Mouse (Mus musculus) midbrain, embryonic 16.5 days (tissue): Measurements from ENCODE around the gene Eef2. TPM values are rescaled to one million over a fixed set of nuclear protein-coding genes. Genes with fewer than 3 reads are reported as not detected.
A peak's percentile ranks its signal among the peaks of the same experiment; 100 is the strongest.

ENCODE experiments used
- ATAC-seq: fragments of 200-750 bp; cut with Nextera tagmentation; 2 replicates; pipeline ENCODE4 v1.8.0; 2017; ENCODE audit warnings: moderate TSS enrichment
- H3K27ac ChIP-seq: fragments of 300-500 bp; sonication (generic); 2 replicates; pipeline ENCODE4 v1.5.1; 2014; ENCODE audit warnings: mild to moderate bottlenecking, low read length, mixed read lengths
- H3K27me3 ChIP-seq: fragments of 300-500 bp; sonication (generic); 2 replicates; pipeline ENCODE4 v1.6.1; 2014; ENCODE audit warnings: low read depth, low read length, mixed read lengths; ENCODE audit not compliant: control insufficient read depth, insufficient read depth
- H3K36me3 ChIP-seq: fragments of 300-500 bp; sonication (generic); 2 replicates; pipeline ENCODE4 v1.6.1; 2014; ENCODE audit warnings: mild to moderate bottlenecking, low read length, moderate library complexity, mixed read lengths; ENCODE audit not compliant: control insufficient read depth, insufficient read depth
- H3K4me1 ChIP-seq: fragments of 300-500 bp; sonication (generic); 2 replicates; pipeline ENCODE4 v1.6.1; 2014; ENCODE audit warnings: mild to moderate bottlenecking, low read length, mixed read lengths; ENCODE audit not compliant: control insufficient read depth, insufficient read depth
- H3K4me2 ChIP-seq: fragments of 300-500 bp; sonication (generic); 2 replicates; pipeline ENCODE4 v1.6.1; 2014; ENCODE audit warnings: mild to moderate bottlenecking, low read length, mixed read lengths
- H3K4me3 ChIP-seq: fragments of 300-500 bp; sonication (generic); 2 replicates; pipeline ENCODE4 v1.5.1; 2014; ENCODE audit warnings: low read depth, mild to moderate bottlenecking, low read length, moderate library complexity, mixed read lengths
- H3K9ac ChIP-seq: fragments of 300-500 bp; sonication (generic); 2 replicates; pipeline ENCODE4 v1.6.1; 2014; ENCODE audit warnings: low read depth, low read length, mixed read lengths
- H3K9me3 ChIP-seq: fragments of 300-500 bp; sonication (generic); replicated peaks from 2 replicates; pipeline ENCODE4 v1.6.1; 2014; ENCODE audit warnings: mild to moderate bottlenecking, low read length, mixed read lengths; ENCODE audit not compliant: control insufficient read depth, poor library complexity, severe bottlenecking
- WGBS: fragments of 180-500 bp; shearing (Covaris S2); extraction: QIAGEN DNeasy Blood & Tissue Kit; methylation state at CpG from one replicate; pipeline ENCODE4 v1.1.7; 2014; 5-methylcytosine and 5-hydroxymethylcytosine counted together
- polyA plus RNA-seq: library from polyadenylated mRNA; unstranded; fragments of >200 nt; fragmentation: Nextera tagmentation; extraction: Ambion mirVana; gene quantifications from 2 replicates; pipeline ENCODE4 v1.2.1, GENCODE M21; 2015

Eef2 gene
- polyA plus RNA-seq, 1 experiment from 2014 or later, result 535 TPM

DNA sequence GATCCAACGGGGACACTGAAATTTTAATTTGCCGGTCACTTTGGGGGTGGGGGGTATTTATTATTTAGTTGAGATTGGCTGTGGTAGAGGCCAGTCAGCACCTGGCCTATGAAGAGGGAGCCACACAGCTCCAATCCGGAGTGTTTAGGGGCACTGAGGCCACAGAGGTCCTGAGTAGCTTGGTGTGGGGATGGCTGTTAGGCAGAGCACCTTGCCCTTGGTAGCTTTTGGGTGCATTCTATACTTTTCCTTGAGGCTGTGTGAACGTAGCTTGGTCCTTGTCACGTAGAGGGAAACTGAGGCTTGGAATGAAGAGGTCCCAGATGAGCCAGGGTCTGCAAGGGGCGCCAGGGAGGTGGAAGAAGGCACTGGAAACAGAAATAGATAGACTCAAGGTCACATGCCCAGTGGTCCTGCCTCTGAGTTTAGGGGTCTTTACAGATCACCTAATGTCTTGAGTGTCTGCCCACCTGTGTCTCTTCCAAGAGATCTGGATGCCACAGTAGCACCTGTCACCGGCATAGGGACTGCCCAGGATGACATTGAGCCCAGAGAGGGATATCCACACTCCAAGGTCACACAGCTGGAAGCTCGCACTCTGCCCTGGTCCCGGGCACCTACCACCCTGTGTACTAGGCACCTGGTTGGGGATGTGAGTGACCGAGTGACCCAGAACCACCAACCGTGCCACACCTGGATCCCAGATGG is 37.5 kb upstream of the Eef2 start:
- peak overlapping the region; percentile 90 for H3K4me3 ChIP-seq
- no peaks in the 10 kb centered on the region for H3K9me3 ChIP-seq
- no peak for ATAC-seq
- peak overlapping the region; percentile 93 for H3K4me2 ChIP-seq
- H3K4me1 ChIP-seq, result peaks cover 39% of the 10 kb centered on the region
- H3K27ac ChIP-seq, result no peak overlapping the region
- peak overlapping the region; percentile 88 for H3K9ac ChIP-seq
- WGBS, result 61% methylated on average over 11 of the region's 11 CpGs
- H3K36me3 ChIP-seq, result peaks cover 3% of the 10 kb centered on the region
- H3K27me3 ChIP-seq, result peaks cover 17% of the 10 kb centered on the region

DNA sequence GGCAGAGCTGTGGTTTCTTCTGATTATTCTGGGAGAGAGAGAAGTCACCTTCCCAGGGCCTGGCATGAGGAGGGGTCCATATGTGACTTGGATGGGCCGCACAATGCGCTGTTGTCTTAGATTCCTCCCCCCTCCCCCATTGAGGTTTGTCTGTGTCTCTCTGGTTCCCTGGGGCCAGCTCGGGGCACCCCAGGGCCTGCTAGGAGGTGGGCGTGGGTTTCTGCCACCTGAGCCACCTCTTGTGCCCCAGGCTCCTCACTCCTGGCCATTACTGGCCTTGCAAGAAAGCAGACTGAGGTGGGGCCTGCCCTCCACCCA is 36.9 kb upstream of the Eef2 start:
- 80% methylated on average over 4 of the region's 4 CpGs for WGBS
- Histone ChIP-seq H3K27ac (no peak overlapping the region), H3K36me3 (peaks cover 8% of the 10 kb centered on the region), H3K4me2 (peak overlapping the region; percentile 93; the same call in 1 of the 2 replicates), H3K9ac (no peak overlapping the region), H3K9me3 (no peaks in the 10 kb centered on the region), H3K4me3 (no peak overlapping the region), H3K4me1 (peaks cover 39% of the 10 kb centered on the region), H3K27me3 (peaks cover 12% of the 10 kb centered on the region)
- ATAC-seq, result no peak

DNA sequence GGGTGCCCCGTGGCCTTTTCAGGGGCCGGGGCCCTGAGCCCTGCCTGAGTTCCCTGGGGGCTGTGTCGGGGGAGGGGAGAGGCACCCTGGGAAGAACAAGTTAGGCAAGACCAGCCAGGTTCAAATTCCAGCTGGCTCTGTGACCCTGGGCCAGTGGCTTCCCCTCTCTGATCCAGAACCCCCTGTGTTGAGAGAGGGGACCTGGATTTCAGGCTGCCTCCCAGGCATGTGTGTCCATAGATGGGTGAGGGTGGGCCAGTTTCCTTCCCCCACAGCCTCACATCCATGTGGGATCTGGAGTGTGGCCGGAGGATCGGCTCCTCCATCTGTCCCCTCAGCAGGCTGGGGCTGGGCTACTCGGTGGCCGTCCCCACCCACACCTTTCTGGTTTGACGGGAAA is 36.4 kb upstream of the Eef2 start:
- no peaks in the 10 kb centered on the region for H3K9me3 ChIP-seq
- peaks cover 7% of the 10 kb centered on the region for H3K27me3 ChIP-seq
- H3K36me3 ChIP-seq, result peaks cover 13% of the 10 kb centered on the region
- H3K9ac ChIP-seq, result no peak overlapping the region; the same call in 1 of the 2 replicates
- H3K27ac ChIP-seq, result no peak overlapping the region
- H3K4me2 ChIP-seq, result no peak overlapping the region; the same call in 1 of the 2 replicates
- H3K4me1 ChIP-seq, result peaks cover 39% of the 10 kb centered on the region
- ATAC-seq, result no peak
- no peak overlapping the region for H3K4me3 ChIP-seq
- WGBS, result 61% methylated on average over 8 of the region's 8 CpGs

DNA sequence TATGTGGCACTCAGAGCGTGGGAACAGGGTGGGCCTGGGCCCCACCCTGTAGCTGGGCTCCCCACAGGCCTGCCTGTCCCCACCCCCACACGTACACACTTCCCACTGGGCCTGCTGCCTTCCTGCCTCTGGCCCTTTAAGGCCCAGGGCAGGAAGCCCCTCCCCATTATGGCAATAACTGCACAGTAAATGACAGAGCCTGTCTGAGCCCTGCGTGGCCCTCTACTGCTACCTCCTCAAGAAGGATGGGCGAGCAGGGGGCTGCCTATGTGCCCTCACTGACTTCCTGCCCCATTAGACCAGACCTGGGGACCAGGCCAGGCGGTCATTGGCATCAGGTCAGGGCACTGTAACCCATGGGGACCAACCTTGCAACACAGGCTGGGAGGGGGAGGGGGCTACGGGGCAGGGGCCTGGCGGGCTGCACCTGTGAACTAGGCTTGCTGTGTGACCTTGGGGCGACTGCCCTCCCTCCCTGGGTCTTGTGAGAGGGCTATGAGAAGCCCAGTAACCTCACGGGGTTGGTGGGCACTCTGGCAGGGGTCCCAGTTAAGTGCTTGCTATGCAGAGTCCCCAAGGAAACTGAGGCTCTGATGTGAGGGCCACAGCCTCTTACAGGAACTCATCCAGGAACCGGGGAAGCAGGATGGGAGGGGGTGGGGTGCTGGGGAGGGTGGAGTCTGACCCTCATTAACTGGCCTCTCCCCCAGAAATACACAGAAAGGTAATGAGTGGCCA is 35.5 kb upstream of the Eef2 start:
- Histone ChIP-seq H3K36me3 (peaks cover 22% of the 10 kb centered on the region), H3K27ac (no peak overlapping the region), H3K27me3 (no peaks in the 10 kb centered on the region), H3K4me1 (peaks cover 30% of the 10 kb centered on the region), H3K4me2 (peak overlapping the region; percentile 18; the same call in 1 of the 2 replicates), H3K4me3 (no peak overlapping the region), H3K9me3 (no peaks in the 10 kb centered on the region), H3K9ac (no peak overlapping the region; the same call in 1 of the 2 replicates)
- WGBS, result 74% methylated on average over 10 of the region's 10 CpGs
- no peak for ATAC-seq

DNA sequence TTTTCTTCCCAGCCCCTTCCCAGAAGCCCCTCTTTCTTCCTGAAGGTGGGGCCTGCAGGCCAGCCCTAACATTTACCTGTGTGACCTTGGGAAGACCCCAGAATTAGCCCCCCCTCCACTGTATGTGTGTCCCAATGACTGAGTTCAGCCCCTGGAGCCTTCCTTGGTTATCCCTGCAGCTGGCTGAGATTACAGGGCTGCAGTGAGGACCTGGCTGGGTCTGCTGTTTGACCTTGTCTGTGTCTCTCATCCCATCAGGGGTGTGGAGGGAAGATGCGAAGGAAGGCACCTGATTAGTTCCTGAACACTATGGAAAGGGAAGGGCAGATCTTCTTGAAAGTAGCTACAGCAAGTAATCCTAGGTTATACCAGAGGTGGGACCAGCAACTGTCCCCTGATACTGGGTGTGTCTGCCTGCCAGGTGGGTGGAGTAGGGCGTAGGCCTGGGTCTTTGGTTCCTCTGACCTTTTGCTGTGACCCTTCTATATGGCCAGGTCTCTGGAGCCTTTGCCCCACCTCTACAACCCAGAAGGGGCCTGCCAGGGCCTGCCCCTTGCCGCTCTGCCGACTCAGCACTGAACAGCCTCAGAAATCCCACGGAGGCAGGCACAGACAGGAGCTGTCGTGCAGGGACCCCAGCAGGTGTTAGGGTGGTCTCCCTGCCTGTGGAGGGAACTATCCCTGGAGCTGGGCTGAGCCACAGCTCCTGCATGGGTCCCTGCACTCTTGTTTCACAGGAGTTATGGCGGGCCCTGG is 34.8 kb upstream of the Eef2 start:
- no peak overlapping the region for H3K9ac ChIP-seq
- ATAC-seq, result no peak
- peaks cover 30% of the 10 kb centered on the region for H3K4me1 ChIP-seq
- H3K27me3 ChIP-seq, result no peaks in the 10 kb centered on the region
- no peak overlapping the region for H3K4me3 ChIP-seq
- H3K4me2 ChIP-seq, result no peak overlapping the region
- no peaks in the 10 kb centered on the region for H3K9me3 ChIP-seq
- WGBS, result 74% methylated on average over 6 of the region's 7 CpGs
- H3K27ac ChIP-seq, result no peak overlapping the region
- peaks cover 28% of the 10 kb centered on the region for H3K36me3 ChIP-seq

DNA sequence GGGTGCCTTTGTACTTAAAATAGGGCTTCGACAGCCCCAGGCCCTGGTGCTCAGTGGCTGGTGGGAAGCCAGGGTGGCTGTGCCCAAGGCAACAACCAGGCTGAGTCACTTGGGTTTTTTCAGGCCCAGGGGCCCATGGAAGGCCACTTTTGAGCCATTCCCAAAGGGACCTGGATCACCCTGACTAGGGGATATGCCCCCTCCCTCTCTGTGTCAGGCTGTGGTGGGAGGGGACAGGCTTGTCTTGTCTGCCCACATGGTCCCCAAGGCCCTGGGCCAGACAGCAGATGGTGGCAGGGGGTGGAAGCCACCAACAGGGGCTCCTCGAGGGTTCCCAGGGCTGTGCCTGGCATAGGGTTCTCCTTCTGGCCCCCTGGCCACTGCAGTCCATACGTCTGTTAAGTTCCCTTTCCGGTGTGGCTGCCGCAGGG is 33.9 kb upstream of the Eef2 start:
- no peak overlapping the region for H3K9ac ChIP-seq
- H3K27me3 ChIP-seq, result no peaks in the 10 kb centered on the region
- peaks cover 30% of the 10 kb centered on the region for H3K4me1 ChIP-seq
- no peak for ATAC-seq
- H3K9me3 ChIP-seq, result no peaks in the 10 kb centered on the region
- WGBS, result 65% methylated on average over 5 of the region's 5 CpGs
- H3K4me2 ChIP-seq, result no peak overlapping the region
- H3K4me3 ChIP-seq, result no peak overlapping the region
- no peak overlapping the region for H3K27ac ChIP-seq
- H3K36me3 ChIP-seq, result peaks cover 36% of the 10 kb centered on the region

DNA sequence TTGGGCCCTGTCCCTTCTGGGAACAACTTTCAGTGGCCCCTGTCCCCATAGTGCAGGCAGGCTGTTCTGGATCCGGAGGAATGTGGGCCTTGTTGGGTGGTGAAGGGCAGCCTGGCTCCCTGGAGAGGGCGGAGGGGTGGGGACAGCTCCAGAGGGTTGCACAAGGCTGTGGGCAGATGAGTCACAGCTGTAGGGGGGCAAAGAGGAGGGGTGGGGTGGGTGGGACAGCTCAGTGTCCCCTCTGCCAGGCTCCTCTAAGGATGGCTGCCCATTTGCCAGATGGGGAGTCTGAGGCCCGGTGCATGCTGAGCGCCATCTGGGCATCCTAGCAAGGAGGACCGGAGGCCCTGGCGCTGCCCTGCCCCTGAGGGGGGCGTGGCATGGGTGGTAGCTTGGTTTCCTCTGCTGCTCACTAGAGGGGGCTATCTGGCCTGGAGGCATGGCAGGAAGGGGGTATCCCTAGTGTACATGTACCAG is 33.2 kb upstream of the Eef2 start:
- Histone ChIP-seq H3K4me2 (no peak overlapping the region), H3K4me1 (peaks cover 30% of the 10 kb centered on the region), H3K9ac (no peak overlapping the region), H3K9me3 (no peaks in the 10 kb centered on the region), H3K27me3 (no peaks in the 10 kb centered on the region), H3K27ac (no peak overlapping the region), H3K36me3 (peaks cover 42% of the 10 kb centered on the region), H3K4me3 (no peak overlapping the region)
- WGBS, result 91% methylated on average over 6 of the region's 7 CpGs
- ATAC-seq, result no peak

DNA sequence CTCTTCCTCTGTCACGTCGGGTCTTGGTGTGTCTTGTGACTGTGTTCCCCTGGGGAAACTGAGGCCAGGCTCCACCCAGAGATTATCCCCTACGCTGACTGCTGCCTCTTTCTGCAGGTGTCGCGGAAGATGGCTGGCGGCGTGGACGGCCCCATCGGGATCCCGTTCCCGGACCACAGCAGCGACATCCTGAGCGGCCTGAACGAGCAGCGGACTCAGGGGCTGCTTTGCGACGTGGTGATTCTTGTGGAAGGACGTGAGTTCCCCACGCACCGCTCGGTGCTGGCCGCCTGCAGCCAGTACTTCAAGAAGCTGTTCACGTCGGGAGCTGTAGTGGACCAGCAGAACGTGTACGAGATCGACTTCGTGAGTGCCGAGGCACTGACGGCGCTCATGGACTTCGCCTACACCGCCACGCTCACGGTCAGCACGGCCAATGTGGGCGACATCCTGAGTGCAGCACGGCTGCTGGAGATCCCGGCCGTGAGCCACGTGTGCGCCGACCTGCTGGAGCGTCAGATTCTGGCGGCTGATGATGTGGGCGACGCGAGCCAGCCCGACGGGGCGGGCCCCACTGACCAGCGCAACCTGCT is 32.5 kb upstream of the Eef2 start:
- H3K27ac ChIP-seq, result no peak overlapping the region
- no peak overlapping the region for H3K9ac ChIP-seq
- ATAC-seq, result no peak
- H3K36me3 ChIP-seq, result peaks cover 49% of the 10 kb centered on the region
- no peaks in the 10 kb centered on the region for H3K27me3 ChIP-seq
- H3K4me3 ChIP-seq, result no peak overlapping the region
- H3K4me2 ChIP-seq, result no peak overlapping the region
- 95% methylated on average over 52 of the region's 52 CpGs for WGBS
- peaks cover 23% of the 10 kb centered on the region for H3K4me1 ChIP-seq
- no peaks in the 10 kb centered on the region for H3K9me3 ChIP-seq
